16 mouse cellular contexts compared by ENCODE assay signal in genomic region chr5:53408235-53408634, GRCm38 (mm10).
"Had no signal": no experiment of that assay in that cellular context is flagged by ENCODE, and none has a peak within 500 bp of the region (broad histone marks: within the 10 kb centered on the region; RNA-seq: fewer than 3 reads in every experiment).

No protein-coding gene starts in this region.

- DNase-seq: retina, postnatal 1 day; right cerebral cortex, adult 18-20 months; right cerebral cortex, postnatal 14 days; right cerebral cortex, postnatal 25 days; right cerebral cortex, postnatal 4 days; spleen, adult 18-20 months; thymus, adult 18-20 months; thymus, adult 2 months; thymus, postnatal 14 days; thymus, postnatal 25 days; thymus, postnatal 36 days; thymus, postnatal 4 days had no signal

- H3K36me3 ChIP-seq: neural tube, embryonic 13.5 days; neural tube, embryonic 15.5 days; stomach, embryonic 15.5 days had no signal

- H3K4me1 ChIP-seq: neural tube, embryonic 13.5 days; neural tube, embryonic 15.5 days; stomach, embryonic 15.5 days had no signal

- H3K4me2 ChIP-seq: neural tube, embryonic 13.5 days; neural tube, embryonic 15.5 days; stomach, embryonic 15.5 days had no signal

- H3K9ac ChIP-seq: neural tube, embryonic 13.5 days; neural tube, embryonic 15.5 days; stomach, embryonic 15.5 days had no signal

- H3K9me3 ChIP-seq: neural tube, embryonic 13.5 days; neural tube, embryonic 15.5 days; stomach, embryonic 15.5 days had no signal

- H3K4me3 ChIP-seq: neural tube, embryonic 13.5 days; neural tube, embryonic 15.5 days; stomach, embryonic 15.5 days had no signal

- H3K27ac ChIP-seq: neural tube, embryonic 13.5 days; neural tube, embryonic 15.5 days; stomach, embryonic 15.5 days; stomach, postnatal 0 days had no signal

- H3K27me3 ChIP-seq: neural tube, embryonic 13.5 days; neural tube, embryonic 15.5 days; stomach, embryonic 15.5 days had no signal
